Mouse (Mus musculus) limb, embryonic 12.5 days (tissue): ENCODE measurements around the gene App. TPM values are rescaled to one million over a fixed set of nuclear protein-coding genes. Genes with fewer than 3 reads are reported as not detected.

Source experiments
- ATAC-seq: fragments of 200-750 bp; cut with Nextera tagmentation; 2 replicates; pipeline ENCODE4 v1.8.0; 2017; ENCODE audit warnings: low read depth, moderate TSS enrichment; ENCODE audit not compliant: insufficient number of reproducible peaks, insufficient read depth, low FRiP score, low TSS enrichment
- H3K27ac ChIP-seq: fragments of 300-500 bp; sonication (generic); 2 replicates; pipeline ENCODE4 v1.5.1; 2016; ENCODE audit warnings: mild to moderate bottlenecking, moderate library complexity
- H3K27me3 ChIP-seq: fragments of 300-500 bp; sonication (generic); 2 replicates; pipeline ENCODE4 v1.6.1; 2016; ENCODE audit warnings: mild to moderate bottlenecking, moderate library complexity
- H3K36me3 ChIP-seq: fragments of 300-500 bp; sonication (generic); 2 replicates; pipeline ENCODE4 v1.6.1; 2016; ENCODE audit warnings: mild to moderate bottlenecking, moderate library complexity
- H3K4me1 ChIP-seq: fragments of 300-500 bp; sonication (generic); replicated peaks from 2 replicates; pipeline ENCODE4 v1.6.1; 2016
- H3K4me2 ChIP-seq: fragments of 300-500 bp; sonication (generic); 2 replicates; pipeline ENCODE4 v1.6.1; 2016; ENCODE audit warnings: mild to moderate bottlenecking, moderate library complexity
- H3K4me3 ChIP-seq: fragments of 300-500 bp; sonication (generic); replicated peaks from 2 replicates; pipeline ENCODE4 v1.5.1; 2016; ENCODE audit warnings: mild to moderate bottlenecking
- H3K9ac ChIP-seq: fragments of 300-500 bp; sonication (generic); replicated peaks from 2 replicates; pipeline ENCODE4 v1.6.1; 2016; ENCODE audit warnings: mild to moderate bottlenecking, moderate library complexity
- H3K9me3 ChIP-seq: fragments of 300-500 bp; sonication (generic); 2 replicates; pipeline ENCODE4 v1.6.1; 2016; ENCODE audit warnings: mild to moderate bottlenecking, moderate library complexity
- WGBS: fragments of 180-500 bp; shearing (Covaris S2); methylation state at CpG from one replicate; pipeline ENCODE4 v1.1.7; 2016; 5-methylcytosine and 5-hydroxymethylcytosine counted together
- polyA plus RNA-seq: library from polyadenylated mRNA; unstranded; fragments of >200 nt; fragmentation: Nextera tagmentation; extraction: Ambion mirVana; gene quantifications from 2 replicates; pipeline ENCODE4 v1.2.1, GENCODE M21; 2016

App gene
- polyA plus RNA-seq, 1 experiment from 2014 or later = 122 TPM

DNA sequence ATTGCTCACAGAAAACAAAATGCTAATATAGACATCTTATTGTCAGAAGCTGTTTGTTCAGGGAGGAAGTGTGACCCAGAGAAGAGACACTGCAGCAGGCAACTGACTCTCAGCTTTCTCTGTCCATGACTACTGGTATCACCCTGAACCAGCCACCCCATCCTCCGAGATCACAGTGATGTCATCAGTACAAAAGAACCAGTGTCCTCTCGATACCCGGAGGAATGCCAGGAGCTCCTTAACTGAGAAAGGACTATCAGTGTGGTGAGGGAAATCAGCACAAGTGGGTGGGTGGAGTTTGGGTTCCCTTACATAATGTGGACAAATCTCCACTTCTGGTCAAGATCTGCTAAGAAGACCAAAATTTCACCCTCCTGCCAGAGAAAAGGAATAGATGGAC is 150.5 kb downstream of the App start:
- no peak for ATAC-seq
- Histone ChIP-seq H3K9ac (no peak overlapping the region), H3K4me2 (no peak overlapping the region), H3K4me3 (no peak overlapping the region), H3K36me3 (peaks cover 55% of the 10 kb centered on the region), H3K9me3 (peaks cover 4% of the 10 kb centered on the region), H3K4me1 (no peaks in the 10 kb centered on the region), H3K27me3 (no peaks in the 10 kb centered on the region), H3K27ac (no peak overlapping the region)
- WGBS = 87% methylated on average over 3 of the region's 3 CpGs

DNA sequence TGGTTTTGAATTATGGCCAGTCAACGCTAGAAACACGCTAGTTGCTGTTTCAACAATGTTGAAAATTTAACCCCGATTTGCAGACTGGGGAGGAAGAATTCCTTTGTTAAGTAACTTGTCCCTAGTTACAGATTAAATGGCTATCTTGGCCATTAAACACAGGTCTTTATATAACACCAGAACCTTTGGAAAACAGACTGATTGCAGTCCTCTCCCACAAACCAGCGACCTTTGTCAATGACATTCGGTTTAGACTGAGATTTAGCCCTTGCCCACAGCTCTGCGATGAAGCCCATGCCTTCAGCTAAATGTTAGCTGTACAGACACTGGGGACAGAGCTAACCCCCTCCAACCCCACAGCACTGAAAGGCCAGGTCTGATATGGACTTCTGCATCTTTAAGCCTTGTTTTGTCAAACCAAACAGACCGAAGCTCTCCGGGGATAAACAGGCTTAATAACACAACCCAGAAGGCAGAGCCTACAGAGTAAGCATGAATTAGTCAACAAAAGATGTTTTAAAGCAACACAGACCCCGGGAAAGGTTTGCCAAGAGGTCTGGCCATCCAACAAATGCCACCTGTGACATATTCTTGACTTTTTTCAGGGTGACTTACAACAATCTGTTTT is 152.8 kb downstream of the App start:
- no peak for ATAC-seq
- Histone ChIP-seq H3K4me3 (no peak overlapping the region), H3K9ac (no peak overlapping the region), H3K4me2 (no peak overlapping the region), H3K36me3 (peaks cover 35% of the 10 kb centered on the region), H3K9me3 (peaks cover 4% of the 10 kb centered on the region), H3K27me3 (no peaks in the 10 kb centered on the region), H3K4me1 (no peaks in the 10 kb centered on the region), H3K27ac (no peak overlapping the region)
- WGBS = 84% methylated on average over 9 of the region's 9 CpGs

DNA sequence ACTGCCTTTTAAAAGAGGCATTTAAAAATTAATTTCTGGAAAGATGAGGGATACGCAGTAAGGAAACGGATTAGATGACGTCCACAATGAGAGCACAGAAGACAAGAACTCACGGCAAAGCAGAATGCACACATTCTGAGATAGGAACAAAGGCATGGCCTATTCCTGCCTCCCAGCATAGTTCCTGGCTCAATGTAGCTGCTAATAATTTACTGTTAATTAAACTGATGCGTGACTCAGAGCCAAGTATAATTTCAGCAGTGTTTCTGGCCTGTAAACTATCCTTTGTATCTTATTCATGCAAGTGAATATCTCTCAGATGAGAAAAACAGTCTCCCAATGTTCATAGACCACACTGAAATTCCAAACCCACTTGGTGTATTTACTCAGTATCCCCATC is 154.3 kb downstream of the App start:
- Histone ChIP-seq H3K4me3 (no peak overlapping the region), H3K27me3 (no peaks in the 10 kb centered on the region), H3K27ac (no peak overlapping the region), H3K4me1 (no peaks in the 10 kb centered on the region), H3K9ac (no peak overlapping the region), H3K9me3 (no peaks in the 10 kb centered on the region), H3K36me3 (peaks cover 32% of the 10 kb centered on the region), H3K4me2 (no peak overlapping the region)
- no peak for ATAC-seq
- WGBS = 89% methylated on average over 5 of the region's 5 CpGs

DNA sequence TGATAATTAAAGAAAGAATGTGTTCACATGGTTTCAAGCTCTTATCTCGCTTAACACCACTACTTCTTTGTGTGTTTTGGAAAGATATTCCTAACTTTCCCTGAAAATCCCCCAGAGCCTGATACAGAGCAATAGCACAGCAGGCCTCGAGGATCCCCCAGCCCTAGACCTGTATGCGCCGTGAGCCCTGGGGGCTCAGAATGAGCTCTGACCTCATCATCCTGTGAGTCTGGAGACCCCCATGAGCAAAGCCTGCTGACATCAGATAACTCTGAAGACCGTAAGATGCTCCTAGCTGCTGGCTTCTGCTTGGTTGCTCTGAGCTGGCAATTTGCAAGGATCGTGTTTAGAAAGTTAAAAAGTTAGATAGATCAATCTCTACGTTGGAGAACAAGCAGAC is 155.7 kb downstream of the App start:
- no peak overlapping the region for H3K27ac ChIP-seq
- no peaks in the 10 kb centered on the region for H3K9me3 ChIP-seq
- no peaks in the 10 kb centered on the region for H3K4me1 ChIP-seq
- WGBS = 87% methylated on average over 7 of the region's 7 CpGs
- no peak overlapping the region for H3K4me3 ChIP-seq
- H3K9ac ChIP-seq = no peak overlapping the region
- no peak for ATAC-seq
- no peak overlapping the region for H3K4me2 ChIP-seq
- H3K27me3 ChIP-seq = no peaks in the 10 kb centered on the region
- H3K36me3 ChIP-seq = peaks cover 31% of the 10 kb centered on the region

DNA sequence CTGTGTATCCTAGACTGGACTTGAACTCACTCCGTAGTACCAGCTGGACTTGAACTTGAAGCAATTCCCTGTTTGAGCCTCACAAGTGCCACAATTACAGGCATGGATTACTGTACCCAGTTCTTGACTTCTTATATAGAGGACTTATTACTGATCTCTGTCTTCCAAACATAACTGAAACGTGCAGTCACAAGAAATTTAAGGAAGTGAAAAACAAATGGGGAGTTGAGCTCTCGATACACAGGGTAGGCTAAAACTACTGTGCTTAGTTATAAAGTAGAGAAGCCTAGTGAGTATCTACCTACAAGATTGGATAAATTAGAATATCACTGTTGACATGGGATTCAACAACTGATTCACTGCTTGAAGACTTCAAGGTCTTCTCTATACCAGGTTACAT is 160.9 kb downstream of the App start:
- peaks cover 59% of the 10 kb centered on the region for H3K36me3 ChIP-seq
- 96% methylated on average over 3 of the region's 3 CpGs for WGBS
- no peak for ATAC-seq

DNA sequence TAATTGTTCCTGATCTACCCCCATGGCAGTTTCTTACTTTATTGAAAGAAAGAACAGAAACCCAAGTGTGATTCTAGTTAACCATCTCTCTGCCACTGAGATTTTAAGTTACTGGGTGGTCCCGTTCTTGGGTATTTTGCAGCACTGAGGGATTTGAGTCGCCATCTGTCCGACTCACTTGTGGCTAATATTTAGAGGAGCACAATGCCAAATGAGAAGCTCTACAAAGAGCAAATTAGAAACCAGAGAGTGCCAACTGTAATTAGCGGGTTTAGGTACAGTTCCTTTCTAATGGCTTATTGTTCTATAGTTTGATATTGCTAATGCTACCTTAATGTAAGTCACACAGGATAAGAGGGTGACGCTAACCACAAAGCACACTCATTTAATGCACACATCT is 161.4 kb downstream of the App start:
- ATAC-seq = no peak
- Histone ChIP-seq H3K27ac (no peak overlapping the region), H3K9me3 (no peaks in the 10 kb centered on the region), H3K4me1 (no peaks in the 10 kb centered on the region), H3K4me2 (no peak overlapping the region), H3K36me3 (peaks cover 59% of the 10 kb centered on the region), H3K27me3 (no peaks in the 10 kb centered on the region), H3K4me3 (no peak overlapping the region), H3K9ac (no peak overlapping the region)
- 92% methylated on average over 5 of the region's 5 CpGs for WGBS

More for the DNA sequence above, 160.9 kb downstream of the App start:
- no peak overlapping the region for H3K9ac ChIP-seq
- no peak overlapping the region for H3K27ac ChIP-seq
- no peak overlapping the region for H3K4me3 ChIP-seq
- H3K4me2 ChIP-seq = no peak overlapping the region
- H3K27me3 ChIP-seq = no peaks in the 10 kb centered on the region
- H3K9me3 ChIP-seq = no peaks in the 10 kb centered on the region
- no peaks in the 10 kb centered on the region for H3K4me1 ChIP-seq

DNA sequence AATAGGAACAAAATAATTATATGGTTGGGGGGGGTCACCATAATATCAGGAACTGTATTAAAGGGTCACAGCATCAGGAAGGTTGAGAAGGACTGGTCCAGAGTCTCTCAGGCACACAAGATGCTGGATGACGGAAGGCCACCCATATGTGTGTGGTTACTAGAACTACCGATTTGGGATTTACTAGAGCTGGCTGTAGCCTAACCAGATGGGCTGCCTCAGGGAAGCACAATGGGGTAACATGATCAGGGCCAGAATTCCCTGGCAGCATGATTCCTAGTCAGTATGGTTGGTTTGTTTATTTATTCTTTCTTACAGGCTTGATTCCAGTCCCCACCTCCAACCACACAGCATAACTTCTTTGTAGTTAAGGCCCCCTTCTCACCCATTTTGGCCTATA is 162.9 kb downstream of the App start:
- Histone ChIP-seq H3K36me3 (peaks cover 59% of the 10 kb centered on the region), H3K27me3 (no peaks in the 10 kb centered on the region), H3K27ac (no peak overlapping the region), H3K4me3 (no peak overlapping the region), H3K4me2 (no peak overlapping the region), H3K4me1 (no peaks in the 10 kb centered on the region), H3K9me3 (no peaks in the 10 kb centered on the region), H3K9ac (no peak overlapping the region)
- ATAC-seq = no peak
- WGBS = 86% methylated on average over 2 of the region's 2 CpGs

DNA sequence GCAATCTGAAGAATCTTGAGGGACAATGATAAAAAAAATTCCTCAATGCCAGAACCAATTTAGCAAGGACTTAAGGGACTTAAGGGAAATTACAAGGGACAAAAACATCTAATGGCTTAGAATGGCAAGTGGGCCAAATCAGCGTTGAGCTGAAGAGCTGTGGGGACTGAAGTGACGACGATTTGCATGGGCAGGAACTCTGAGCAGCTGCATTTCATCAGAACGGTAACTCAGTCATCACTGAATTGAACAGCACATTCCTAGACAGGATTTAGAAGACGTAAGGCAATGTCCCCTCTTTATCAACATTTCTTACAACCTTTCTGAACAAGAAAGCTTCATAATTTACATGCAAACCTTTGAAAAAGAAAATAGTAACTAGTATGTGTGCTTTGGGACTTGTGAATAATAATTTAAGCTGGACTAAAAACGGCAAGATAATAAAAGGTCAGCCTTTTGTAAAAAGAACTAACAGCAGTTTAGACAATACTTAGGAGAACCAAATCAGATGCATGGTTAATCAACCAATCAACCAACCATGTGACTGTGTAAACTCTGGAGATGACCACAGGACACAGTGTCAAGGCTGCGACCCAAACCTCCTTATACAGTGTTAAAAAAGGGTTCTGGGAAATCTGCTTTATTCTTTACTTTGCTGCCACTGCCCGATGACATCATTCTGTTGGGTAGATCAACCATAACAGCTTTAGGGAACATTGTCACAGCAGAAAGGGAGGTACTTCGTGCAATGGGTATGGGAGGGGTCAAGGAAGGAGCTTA is 164.5 kb downstream of the App start:
- no peak overlapping the region for H3K4me3 ChIP-seq
- no peak overlapping the region for H3K9ac ChIP-seq
- no peaks in the 10 kb centered on the region for H3K9me3 ChIP-seq
- H3K36me3 ChIP-seq = peaks cover 51% of the 10 kb centered on the region
- ATAC-seq = no peak
- H3K27me3 ChIP-seq = no peaks in the 10 kb centered on the region
- H3K27ac ChIP-seq = no peak overlapping the region
- no peak overlapping the region for H3K4me2 ChIP-seq
- H3K4me1 ChIP-seq = no peaks in the 10 kb centered on the region
- WGBS = 71% methylated on average over 9 of the region's 9 CpGs

DNA sequence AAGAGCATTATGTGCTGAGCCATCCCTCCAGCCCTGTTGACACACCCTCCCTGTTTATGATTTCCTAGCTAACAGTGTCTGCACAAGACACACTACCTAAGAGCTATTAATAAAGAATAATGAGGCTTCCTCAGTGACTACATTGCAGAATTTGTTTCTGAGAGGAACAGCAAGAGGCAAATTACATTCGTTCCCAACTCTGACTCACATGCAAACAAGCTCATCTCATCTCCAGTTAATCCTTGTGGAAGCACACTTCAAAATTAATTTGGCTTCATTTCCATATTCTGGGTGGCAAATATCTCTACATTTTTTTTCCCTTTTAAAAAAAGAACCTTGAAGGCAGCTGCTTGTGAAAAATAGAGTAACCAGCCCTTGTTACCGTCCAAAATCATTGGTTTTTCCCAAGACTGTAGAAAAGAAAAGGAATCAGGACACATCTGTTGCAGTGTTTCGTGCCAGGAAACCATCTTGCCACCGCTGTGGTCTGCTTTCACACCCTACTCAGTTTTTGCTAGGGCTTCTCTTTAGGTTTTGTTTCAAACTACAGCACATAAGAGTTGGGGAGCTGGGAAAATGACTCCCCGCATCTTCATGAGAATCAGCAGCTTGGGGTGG is 171.5 kb downstream of the App start:
- no peak for ATAC-seq

DNA sequence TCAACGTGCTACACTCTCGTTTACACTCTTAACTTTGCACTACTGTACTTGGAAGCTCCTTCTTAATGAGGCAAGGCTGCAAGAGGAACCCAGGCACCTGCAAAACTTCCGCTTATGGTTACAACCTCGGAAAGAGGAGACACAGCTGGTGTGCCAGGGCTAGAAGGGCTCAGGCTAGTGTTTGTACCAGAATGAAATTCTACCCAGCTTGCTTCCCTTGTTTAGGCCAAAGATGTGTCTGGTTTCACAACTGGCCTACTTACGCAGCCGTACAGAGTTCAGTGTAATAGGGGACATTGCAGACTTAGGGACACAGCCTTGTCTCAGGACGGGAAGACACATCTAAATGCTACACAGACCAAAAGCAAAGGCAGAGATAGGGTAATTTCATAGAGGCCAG is 173.3 kb downstream of the App start:
- no peak overlapping the region for H3K9ac ChIP-seq
- no peak overlapping the region for H3K4me3 ChIP-seq
- H3K27me3 ChIP-seq = no peaks in the 10 kb centered on the region
- no peak overlapping the region for H3K27ac ChIP-seq
- no peak for ATAC-seq
- 81% methylated on average over 7 of the region's 7 CpGs for WGBS
- H3K9me3 ChIP-seq = 0 out of 2 replicates have a peak, but pooled peaks cover 2% of the 10 kb centered on the region
- no peak overlapping the region for H3K4me2 ChIP-seq
- no peaks in the 10 kb centered on the region for H3K4me1 ChIP-seq
- H3K36me3 ChIP-seq = peaks cover 40% of the 10 kb centered on the region

More for the DNA sequence above, 171.5 kb downstream of the App start:
- H3K4me1 ChIP-seq = no peaks in the 10 kb centered on the region
- no peak overlapping the region for H3K27ac ChIP-seq
- H3K4me2 ChIP-seq = no peak overlapping the region
- 0 out of 2 replicates have a peak, but pooled peaks cover 2% of the 10 kb centered on the region for H3K9me3 ChIP-seq
- H3K4me3 ChIP-seq = no peak overlapping the region
- no peaks in the 10 kb centered on the region for H3K27me3 ChIP-seq
- WGBS = 94% methylated on average over 5 of the region's 5 CpGs
- peaks cover 32% of the 10 kb centered on the region for H3K36me3 ChIP-seq
- no peak overlapping the region for H3K9ac ChIP-seq

DNA sequence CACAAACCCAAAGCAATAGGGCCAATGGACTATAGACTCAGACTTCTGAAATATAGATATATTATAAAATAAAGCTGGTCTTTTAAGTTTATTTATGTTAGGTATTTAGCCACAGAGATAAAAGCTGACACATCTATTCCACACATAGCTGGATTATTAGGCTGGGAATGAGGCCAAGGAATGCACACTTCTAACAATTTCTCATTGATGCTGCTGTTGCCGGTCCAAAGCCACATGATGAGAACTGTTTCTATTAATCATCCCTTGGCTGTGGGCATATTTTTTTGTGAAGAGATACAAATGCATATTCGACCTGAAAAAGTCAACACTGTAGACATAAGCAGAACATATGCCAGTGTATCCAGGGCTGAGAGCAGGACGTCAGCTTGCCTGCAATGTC is 176.0 kb downstream of the App start:
- Histone ChIP-seq H3K9me3 (no peaks in the 10 kb centered on the region), H3K36me3 (peaks cover 39% of the 10 kb centered on the region), H3K4me1 (no peaks in the 10 kb centered on the region), H3K4me2 (no peak overlapping the region), H3K27me3 (no peaks in the 10 kb centered on the region), H3K4me3 (no peak overlapping the region), H3K27ac (no peak overlapping the region), H3K9ac (no peak overlapping the region)
- ATAC-seq = no peak
- WGBS = 92% methylated on average over 3 of the region's 3 CpGs
